Mouse (Mus musculus): Measurements from ENCODE around the gene Krtap4-2.
A peak's percentile ranks its signal among the peaks of the same experiment; 100 is the strongest.
"Not testable (repeated sequence)": the region's sequence is repeated elsewhere in the genome, so short reads cannot be mapped to it uniquely, and the experiment has no call there.

The Krtap4-2 gene

DNA sequence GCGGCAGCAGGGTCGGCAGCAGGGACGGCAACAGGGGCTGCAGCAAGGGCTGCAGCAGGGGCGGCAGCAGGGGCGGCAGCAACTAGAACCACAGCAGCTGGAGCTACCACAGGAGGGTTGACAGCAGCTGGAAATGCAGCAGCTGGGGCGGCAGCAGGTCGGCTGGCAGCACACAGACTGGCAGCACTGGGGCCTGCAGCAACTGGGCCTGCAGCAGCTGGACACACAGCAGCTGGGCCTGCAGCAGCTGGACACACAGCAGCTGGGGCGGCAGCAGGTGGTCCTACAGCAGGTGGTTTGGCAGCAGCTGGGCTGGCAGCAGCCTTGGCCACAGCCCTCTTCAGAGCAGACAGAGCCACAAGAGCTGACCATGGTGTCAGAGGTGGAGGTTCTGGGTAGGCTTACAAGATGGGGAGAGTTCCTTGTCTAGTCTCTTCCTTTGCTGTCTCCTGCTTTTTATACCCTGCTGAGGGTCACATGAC is at the start of gene Krtap4-2:
Gene Krtap4-2 (minus strand): TSS at position 432 of the 482 bp plus-strand sequence.
- no peak for DNase-seq

DNA sequence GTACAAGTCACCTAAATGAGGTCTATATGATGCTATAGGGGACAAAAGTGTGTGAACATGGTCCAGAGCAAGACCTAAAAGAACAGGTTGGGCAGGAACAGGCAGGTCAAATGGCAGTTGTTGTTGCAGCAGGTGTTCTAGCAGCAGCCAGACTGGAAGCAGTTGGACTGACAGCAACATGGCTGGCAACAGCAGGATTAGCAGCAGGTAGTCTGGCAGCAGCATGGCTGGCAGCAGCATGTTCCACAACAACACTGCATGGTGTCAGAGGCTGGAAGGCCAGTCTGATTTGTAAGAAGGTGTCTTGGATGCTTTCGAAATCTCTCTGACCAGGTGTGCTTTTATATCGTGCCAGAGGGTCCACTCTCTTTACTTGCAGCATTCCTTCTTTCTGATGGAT is 48.6 kb upstream of the Krtap4-2 start:
- no peak for DNase-seq

DNA sequence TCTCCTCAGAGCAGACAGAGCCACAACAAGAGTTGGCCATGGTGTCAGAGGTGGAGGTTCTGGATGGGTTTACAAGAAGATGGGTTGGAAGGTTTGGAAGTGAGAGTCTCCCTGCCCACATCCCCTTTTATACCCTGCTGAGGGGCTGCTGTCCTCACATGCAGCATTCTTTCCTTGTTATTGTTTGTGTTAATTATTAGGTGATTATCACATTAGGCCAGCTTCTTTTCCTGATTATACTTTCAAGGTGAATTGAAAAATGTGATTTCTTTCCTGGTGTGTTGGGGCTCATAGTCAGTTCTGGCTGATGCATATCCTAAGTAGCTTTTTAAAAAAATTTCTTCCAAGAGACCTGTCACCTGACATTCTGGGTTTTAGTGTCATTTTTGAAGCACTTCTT is 31.0 kb upstream of the Krtap4-2 start, which contains the start of gene Krtap4-6:
Gene Krtap4-6 (minus strand): TSS at position 101 of the 400 bp plus-strand sequence.
- no peak for DNase-seq

DNA sequence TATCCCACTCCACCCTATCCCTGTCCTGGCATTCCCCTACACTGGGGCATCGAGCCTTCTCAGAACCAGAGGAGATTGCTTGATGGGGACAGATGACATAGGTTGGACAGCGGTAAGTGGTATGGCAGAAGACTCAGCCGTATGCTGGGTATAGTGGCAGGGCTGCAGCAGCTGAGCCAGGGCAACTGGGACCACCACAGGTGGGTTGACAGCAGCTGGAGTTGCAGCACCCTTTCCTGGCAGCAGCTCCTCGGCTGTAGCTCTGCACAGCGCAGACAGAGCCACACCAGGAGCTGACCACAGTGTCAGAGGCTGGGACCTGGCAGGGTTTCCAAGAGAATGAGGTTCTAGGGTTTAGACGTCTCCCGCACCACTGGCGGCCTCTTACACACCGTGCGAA is 27.9 kb upstream of the Krtap4-2 start:
- no peak for DNase-seq

DNA sequence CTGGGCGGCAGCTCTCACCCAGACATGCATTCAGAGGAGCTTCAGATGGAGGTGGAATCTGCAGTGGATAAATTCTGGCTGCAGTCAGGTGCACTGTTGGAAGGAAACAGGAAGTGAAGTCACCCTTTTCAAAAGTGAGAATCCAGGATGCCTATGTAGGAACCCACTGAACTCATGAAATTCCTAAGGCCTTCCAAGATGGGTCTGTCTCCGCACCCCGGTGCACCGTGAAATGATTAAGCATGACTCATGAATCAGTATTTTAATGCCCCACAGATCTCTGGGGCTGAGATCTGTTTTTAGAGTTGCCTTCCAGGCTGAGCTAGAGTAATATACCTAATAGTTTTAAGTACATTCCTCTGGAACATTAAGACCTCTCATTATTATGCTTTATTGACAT is 24.4 kb upstream of the Krtap4-2 start:
- DNase-seq, result no peak

DNA sequence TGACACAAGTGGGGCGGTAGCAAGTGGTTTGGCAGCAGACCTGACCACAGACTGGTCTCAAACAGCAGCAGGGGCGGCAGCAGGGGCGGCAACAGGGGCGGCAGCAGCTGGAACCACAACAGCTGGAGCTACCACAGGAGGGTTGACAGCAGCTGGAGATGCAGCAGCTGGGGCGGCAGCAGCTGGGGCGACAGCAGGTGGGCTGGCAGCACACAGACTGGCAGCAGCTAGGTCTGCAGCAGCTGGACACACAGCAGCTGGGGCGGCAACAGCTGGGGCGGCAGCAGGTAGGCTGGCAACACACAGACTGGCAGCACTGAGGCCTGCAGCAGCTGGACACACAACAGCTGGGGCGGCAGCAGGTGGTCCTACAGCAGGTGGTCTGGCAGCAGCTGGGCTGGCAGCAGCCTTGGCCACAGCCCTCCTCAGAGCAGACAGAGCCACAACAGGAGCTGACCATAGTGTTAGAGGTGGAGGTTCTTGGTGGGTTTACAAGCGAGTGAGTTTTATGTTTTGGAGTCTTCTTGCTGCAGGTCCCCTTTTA is 23.7 kb upstream of the Krtap4-2 start, which contains the start of gene Gm11563:
Gene Gm11563 (minus strand): TSS at position 494 of the 544 bp plus-strand sequence.
- DNase-seq, result not testable (repeated sequence)

DNA sequence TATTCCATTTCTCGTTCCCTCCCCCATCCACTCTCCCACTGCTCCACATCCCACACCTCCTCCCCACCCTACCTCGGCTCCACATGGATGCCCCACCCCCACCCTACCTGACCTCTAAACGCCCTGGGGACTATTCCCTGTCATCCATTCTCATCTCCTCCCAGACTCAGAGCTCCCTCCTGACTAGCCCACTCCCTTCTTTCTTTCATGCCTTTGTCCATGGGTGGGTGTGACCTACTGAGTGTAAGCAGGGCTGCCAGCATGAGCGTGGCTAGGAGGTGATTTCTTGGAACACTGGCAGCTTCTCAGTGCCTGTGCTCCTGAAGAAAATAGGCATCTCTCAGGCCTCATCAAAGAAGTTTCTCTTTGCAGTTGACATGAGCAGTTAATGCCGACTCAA is 22.2 kb upstream of the Krtap4-2 start:
- DNase-seq, result no peak

DNA sequence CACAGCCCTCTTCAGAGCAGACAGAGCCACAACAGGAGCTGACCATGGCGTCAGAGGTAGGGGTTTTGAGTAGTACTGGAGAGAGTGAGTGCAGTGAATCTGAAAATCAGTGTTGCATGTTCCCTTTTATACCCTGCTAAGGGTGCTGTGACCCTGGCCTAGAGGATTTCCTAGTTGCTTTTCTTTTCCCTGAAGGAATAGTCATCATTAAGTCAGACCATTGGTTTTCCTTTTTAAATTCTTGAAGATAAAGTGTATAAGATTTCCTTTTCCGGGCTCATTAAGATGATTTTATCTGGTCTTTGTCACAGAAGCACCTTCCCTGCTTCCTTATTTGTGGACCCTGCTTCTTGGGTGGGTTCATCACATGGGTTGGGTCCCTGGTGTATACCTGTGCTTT is 15.3 kb upstream of the Krtap4-2 start, which contains the start of gene Gm11555:
Gene Gm11555 (minus strand): TSS at position 101 of the 400 bp plus-strand sequence.
- DNase-seq, result no peak

DNA sequence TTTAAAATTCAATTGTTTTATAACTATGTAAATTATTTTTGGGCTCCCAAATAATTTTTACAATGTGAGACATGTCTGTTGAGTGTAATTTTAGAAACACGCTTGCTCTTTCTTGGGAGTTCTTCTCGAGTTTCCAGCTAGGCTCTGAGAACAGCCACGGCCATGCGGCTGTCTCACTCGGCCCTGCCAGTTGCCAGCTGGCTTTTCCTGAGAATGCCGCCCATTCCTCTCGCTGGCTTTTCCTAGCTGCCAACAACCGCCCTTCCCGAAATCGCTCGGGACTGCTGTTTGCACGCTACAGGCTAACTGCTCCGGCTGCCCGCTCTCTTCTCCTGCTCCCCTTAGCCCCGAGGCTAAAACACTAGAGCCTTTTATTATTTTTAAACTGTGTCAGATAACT is 11.6 kb upstream of the Krtap4-2 start:
- DNase-seq, result no peak

DNA sequence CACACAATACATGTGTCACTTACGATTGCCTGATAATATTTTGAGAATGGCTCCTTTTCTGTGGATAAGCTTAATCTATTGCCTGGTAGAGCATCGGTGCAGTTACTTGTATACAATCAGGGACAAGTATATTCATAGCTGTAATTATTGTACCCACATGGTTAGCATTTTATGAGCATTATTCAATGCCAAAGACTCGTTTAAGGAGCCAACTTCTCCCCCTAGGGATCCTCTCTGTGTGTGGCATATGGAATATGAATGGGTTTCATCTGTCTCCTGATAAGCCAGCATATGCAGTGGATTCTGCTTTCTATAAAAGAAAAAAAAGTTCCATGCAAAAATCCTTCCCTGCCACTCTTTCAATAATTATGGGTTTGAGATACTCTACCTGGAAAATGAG is 9.5 kb upstream of the Krtap4-2 start:
- DNase-seq, result no peak

DNA sequence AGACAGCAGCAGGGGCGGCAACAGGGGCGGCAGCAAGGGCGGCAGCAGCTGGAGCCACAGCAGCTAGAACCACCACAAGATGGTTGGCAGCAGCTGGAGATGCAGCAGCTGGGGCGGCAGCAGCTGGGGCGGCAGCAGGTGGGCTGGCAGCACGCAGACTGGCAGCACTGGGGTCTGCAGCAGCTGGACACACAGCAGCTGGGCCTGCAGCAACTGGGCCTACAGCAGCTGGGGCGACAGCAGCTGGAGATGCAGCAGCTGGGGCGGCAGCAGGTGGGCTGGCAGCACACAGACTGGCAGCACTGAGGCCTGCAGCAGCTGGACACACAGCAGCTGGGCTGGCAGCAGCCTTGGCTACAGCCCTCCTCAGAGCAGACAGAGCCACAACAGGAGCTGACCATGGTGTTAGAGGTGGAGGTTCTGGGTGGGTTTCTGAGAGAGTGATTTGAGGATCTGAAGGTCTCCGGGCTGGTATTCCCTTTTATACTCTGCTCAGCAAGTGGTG is 8.8 kb upstream of the Krtap4-2 start, which contains the start of gene Krtap4-7:
Gene Krtap4-7 (minus strand): TSS at position 455 of the 505 bp plus-strand sequence.
- not testable (repeated sequence) for DNase-seq

DNA sequence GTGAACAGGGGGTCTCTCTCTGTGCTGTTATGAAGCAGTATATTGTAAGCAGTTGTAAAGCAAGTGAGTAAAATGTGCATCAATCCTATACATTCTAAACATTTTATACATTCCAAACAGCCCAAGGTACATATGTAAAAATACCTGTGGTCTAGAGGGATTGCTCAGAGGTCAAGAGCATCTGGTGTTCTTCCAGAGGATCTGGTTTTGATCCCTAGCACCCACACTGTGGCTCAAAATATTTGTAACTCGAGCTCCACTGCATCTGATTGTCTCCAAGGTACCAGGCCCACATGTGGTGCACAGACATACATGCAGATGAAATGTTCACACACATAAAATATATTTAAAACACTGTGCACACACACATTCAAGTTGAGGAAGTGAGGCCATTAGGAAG is 6.0 kb upstream of the Krtap4-2 start:
- DNase-seq, result no peak

DNA sequence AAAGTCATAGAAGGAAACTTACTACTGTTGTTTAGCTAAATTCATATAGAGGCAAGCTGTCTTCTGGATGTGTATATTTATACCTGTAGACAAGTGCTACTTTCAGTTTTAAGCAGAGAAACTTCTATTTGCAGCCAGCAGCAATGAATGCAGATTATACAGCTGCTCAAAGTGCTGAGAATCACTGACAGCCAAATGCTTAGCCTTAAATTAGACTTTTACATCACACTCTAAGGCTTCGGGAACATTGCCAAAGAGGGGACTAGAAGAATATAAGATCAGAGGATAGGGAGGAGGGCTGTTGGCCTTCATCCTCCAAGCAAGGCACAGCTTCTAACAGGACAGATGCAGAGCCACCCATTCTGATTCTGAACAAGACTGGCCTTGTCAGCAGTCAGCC is 2.2 kb upstream of the Krtap4-2 start:
- DNase-seq, result no peak

DNA sequence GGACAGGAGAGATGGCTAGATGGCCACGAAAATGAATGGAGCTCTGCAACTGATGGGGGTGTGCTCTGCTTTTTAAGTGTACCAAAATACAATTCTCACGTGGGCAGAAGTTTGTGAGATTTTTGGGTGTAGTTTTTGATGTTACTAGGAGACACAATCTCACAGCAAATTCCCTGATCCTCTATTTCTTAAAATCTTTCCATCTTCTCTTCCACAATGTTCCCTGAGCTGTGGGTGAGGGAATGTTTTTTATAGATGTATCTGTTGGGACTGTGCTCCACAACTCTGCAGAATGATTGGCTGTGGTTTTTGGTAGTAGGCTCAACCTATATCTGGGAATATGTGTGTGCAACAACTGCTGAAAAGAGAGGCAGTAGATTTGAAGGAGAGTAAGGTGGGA is 1.6 kb downstream of the Krtap4-2 start:
- no peak for DNase-seq

DNA sequence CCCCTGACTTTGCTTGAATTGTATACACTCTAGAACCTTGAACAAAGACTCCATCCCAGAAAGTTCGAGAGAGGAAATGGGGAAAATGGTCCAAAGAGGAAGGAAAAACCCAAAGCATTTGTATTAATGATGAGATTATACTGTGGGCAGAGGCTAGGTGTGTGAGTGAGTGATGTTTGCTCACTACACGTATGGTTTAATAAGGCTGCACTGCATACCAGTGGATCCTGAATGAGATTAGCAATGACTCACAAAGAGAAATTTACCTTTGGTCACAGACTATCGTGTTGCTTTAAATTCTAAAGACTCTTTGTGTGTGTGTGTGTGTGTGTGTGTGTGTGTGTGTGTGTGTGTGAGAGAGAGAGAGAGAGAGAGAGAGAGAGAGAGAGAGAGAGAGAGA is 4.0 kb downstream of the Krtap4-2 start:
- DNase-seq, result no peak

DNA sequence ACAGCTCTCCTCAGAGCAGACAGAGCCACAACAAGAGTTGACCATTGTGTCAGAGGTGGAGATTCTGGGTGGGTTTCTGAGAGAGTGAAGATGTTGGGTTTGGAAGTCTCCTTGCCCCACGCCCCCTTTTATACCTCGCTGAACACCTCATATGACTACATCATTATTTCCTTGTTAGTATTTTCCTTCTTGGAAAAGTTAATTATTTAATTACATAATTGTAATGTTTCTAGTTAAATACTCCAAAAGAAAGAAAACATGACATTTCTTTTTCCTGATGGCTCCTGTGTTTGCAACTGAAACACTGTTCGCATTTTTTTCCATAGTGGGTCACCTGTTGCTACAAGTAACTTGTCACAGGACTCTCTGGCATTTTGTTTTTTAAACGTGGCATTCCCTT is 6.7 kb downstream of the Krtap4-2 start, which contains the start of gene Krtap4-1:
Gene Krtap4-1 (minus strand): TSS at position 101 of the 400 bp plus-strand sequence.
- no peak for DNase-seq

DNA sequence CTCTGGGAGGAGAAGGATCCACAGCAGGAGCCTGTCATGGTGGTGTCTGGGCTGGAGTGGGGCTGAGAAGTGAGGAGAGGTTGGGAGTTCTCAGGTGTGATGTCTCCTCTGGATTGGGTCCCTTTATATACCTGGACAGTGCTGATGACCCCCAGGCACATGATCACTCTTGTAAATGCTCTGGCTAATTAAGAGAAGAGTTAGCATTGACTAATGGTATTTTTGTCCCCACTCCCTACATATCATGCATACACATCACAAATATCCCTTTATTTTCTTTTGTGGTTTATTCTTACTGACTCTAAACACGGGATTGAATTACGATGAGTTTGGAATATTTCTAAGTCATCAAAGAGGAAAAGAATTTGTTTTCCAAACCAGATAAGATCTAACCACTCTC is 14.5 kb downstream of the Krtap4-2 start, which contains the start of gene Gm11562:
Gene Gm11562 (minus strand): TSS at position 101 of the 400 bp plus-strand sequence.
- no peak for DNase-seq

DNA sequence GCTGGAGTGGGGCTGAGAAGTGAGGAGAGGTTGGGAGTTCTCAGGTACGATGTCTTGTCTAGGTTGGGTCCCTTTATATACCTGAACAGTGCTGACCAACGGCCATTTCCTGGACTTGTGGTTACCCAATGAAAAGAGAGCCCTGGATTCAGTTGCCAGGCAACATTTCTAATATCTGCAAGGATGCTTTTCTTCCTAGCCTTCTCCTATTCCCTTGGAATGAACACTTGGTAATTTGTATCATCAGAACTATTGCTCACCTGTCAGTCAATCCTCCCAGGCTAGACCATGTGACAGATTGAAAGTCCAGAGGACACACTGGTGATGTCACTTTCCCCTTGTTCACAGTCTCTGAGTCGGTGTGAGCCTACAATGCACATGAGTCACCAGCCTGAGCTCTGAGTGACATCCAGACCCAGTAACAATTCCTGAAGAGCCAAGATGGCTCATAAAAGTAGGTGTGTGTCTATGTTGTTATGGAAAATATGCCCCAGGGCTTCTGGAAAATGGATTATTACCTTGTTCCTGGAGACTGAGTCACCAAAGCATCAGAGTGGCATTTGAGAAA is 20.0 kb downstream of the Krtap4-2 start, which contains the start of gene Krtap2-4:
Gene Krtap2-4 (minus strand): TSS at position 51 of the 568 bp plus-strand sequence.
- DNase-seq, result no peak

DNA sequence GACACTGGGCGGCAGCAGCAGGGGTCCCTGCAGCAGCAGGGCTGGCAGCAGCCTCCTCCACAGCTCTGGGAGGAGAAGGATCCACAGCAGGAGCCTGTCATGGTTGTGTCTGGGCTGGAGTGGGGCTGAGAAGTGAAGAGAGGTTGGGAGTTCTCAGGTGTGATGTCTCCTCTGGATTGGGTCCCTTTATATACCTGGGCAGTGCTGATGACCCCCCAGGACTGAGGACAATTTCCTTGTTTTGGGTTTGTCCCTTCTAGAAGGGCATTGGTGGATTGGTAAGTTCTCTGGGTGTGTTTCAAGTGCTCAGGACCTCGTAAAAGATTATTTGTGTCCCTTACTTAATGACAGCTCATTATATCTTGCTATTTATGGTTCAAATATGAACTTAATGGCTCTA is 24.8 kb downstream of the Krtap4-2 start, which contains the start of gene Gm11937:
Gene Gm11937 (minus strand): TSS at position 101 of the 400 bp plus-strand sequence.
- DNase-seq, result not testable (repeated sequence)

DNA sequence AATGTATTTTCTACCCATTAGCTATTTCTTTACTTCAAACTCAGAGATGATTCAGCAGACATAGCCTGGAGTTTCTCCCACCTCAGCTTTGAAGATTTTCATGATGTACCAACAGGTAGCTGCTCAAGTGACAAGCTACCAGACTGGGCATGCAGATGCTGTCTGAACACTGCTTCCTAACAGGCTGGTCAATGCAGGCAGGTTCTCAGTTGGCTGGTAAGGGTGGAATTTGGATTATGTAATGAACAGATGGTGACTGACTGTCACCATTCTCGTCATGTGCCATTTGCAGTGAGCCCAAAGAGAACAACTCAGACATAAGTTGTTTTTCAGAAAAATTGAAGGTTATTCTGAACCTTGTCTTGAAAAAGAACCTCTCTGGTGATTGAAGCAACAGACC is 25.8 kb downstream of the Krtap4-2 start:
- DNase-seq, result peak; percentile 19 to 37

DNA sequence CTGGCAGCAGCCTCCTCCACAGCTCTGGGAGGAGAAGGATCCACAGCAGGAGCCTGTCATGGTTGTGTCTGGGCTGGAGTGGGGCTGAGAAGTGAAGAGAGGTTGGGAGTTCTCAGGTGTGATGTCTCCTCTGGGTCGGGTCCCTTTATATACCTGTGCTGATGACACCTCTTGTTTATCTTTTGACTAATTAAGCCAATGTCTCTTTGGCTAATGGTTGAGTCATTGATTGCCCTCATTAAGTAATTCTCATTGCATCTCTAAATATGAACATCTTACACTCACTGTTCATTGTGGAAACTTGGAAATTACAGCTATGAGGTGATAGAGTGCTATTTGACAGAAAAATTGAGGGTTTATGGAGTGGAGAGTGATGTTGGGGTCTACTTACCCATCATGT is 31.7 kb downstream of the Krtap4-2 start, which contains the start of gene Gm11938:
Gene Gm11938 (minus strand): TSS at position 101 of the 400 bp plus-strand sequence.
- not testable (repeated sequence) for DNase-seq

DNA sequence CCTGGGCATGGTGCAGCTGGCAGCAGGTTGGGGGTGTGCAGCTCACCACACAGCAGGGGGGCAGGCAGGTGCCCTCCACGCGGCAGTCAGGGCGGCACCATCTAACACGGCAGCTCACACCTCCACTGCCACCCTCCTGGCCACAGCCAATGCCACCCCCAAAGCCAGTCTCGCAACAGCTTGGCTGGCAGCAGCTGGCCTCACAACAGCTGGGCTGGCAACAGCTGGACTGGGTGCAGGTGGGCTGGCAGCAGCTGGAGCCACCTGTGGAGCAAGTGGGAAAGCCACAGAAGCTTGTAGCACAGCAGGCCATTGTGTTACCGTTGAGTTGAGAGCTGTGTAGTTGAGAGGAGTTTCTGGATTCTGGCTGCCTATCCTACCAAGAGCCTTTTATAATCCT is 37.1 kb downstream of the Krtap4-2 start, which contains the start of gene Krtap9-3:
Gene Krtap9-3 (minus strand): TSS at position 364 of the 400 bp plus-strand sequence.
- not testable (repeated sequence) for DNase-seq

DNA sequence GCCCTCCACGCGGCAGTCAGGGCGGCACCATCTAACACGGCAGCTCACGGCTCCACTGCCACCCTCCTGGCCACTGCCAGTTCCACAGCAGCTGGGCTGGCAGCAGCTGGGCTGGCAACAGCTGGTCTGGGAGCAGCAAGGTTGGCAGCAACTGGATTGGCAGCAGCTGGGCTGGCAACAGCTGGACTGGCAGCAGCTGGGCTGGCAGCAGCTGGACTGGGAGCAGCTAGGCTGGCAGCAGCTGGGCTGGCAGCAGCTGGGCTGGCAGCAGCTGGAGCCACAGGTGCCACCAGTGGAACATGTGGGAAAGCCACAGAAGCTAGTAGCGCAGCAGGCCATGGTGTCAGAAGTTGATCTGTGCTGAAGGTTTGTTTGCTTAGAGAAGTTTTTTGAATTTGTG is 43.9 kb downstream of the Krtap4-2 start, which contains the start of gene Krtap1-3:
Gene Krtap1-3 (minus strand): TSS at position 359 of the 400 bp plus-strand sequence.
- no peak for DNase-seq

All from cerebellum, adult 18-20 months (tissue).